Mouse (Mus musculus) lung, postnatal 36 days (tissue): ENCODE results near the gene Smarcd1.
"Not testable (repeated sequence)": the region's sequence is repeated elsewhere in the genome, so short reads cannot be mapped to it uniquely, and the experiment has no call there.

Experiments used
- DNase-seq: peaks from one replicate; pipeline ENCODE4 v3.0.0; 2022; ENCODE audit warnings: mixed read lengths

The Smarcd1 gene

DNA sequence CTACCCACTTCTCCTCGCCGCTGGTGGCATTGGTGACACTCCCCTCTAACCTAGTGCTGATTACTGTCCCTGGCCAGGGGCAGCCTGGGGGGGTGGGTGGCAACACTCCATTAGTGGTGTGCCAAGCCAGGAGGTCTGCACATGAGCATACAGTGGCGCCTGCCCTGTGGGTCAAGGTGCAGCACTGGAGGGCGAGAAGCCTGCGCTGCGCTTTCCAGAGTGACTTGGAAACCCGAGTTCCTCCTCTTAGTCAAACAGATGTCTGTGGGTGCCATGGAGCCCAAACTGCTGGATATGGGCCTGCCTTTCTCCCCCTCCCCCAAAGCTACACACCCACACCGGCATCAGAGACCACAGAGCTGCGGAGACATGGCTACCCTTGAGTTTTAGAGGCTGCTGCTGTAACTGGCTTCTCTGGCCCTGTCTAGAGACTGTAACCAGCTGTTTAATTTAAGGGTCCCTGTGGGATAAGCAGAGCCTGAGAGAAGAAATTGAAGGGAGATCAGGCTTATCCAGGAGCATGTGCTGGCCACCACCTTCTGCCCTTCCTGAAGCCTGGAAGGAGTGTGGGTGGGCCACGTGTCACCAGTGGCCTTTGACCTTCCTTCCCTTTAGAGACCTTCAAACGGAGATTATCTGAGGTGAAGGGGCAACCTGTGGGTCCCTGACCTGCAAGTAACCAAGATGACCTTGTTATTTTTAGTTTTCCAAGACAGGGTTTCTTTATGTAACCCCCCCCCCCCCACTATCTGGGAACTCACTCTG is 14.2 kb downstream of the Smarcd1 start:
- DNase-seq: no peak

DNA sequence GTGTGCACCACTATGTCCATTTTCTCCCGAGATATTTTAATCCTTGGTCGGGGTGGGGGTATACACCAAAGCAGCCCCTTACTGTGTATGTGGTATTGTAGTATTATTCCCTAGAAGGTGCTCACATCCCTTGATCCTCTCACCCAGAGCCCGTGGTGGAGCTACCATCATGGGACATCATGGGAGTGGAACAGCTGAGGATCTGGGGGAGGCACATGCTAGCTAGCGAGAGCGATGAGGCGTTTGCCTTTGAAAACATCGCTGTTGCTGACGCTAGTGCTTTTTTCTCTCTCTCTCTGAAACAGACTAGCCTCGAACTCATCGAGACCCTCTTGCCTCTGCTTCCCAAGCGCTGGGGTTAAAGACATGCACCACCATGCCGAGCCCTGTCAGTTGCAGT is 14.9 kb downstream of the Smarcd1 start:
- DNase-seq: no peak

GRCm38 (mm10) chr15:99717386-99718334 is 15.7 kb downstream of the Smarcd1 start, which contains the start of gene Gpd1:
Gpd1 (plus strand) TSS chr15:99717515.
- peak; percentile 69 for DNase-seq

- no peak for DNase-seq
Observed at GRCm38 (mm10) chr15:99718461-99719021, 16.6 kb downstream of the Smarcd1 start.

DNA sequence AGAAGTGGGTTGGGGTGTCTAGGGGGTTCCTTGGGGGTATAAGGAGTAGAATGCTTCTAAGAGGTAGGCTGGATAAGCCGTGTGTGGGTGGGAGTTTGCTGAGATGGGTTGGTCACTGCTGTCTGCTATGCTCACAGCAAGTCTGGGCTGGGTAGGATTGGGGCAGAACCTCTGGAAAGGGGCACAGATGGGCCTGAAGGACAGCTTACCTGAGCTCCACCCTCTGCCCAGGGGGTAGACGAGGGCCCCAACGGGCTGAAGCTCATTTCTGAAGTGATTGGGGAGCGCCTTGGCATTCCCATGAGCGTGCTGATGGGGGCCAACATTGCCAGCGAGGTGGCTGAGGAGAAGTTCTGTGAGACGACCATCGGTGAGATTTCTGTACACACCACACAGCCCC is 17.9 kb downstream of the Smarcd1 start:
- DNase-seq: no peak

- DNase-seq: no peak
Observed at GRCm38 (mm10) chr15:99721921-99722743, 20.2 kb downstream of the Smarcd1 start.

- no peak for DNase-seq
Observed at GRCm38 (mm10) chr15:99723120-99723514, 21.2 kb downstream of the Smarcd1 start.

DNA sequence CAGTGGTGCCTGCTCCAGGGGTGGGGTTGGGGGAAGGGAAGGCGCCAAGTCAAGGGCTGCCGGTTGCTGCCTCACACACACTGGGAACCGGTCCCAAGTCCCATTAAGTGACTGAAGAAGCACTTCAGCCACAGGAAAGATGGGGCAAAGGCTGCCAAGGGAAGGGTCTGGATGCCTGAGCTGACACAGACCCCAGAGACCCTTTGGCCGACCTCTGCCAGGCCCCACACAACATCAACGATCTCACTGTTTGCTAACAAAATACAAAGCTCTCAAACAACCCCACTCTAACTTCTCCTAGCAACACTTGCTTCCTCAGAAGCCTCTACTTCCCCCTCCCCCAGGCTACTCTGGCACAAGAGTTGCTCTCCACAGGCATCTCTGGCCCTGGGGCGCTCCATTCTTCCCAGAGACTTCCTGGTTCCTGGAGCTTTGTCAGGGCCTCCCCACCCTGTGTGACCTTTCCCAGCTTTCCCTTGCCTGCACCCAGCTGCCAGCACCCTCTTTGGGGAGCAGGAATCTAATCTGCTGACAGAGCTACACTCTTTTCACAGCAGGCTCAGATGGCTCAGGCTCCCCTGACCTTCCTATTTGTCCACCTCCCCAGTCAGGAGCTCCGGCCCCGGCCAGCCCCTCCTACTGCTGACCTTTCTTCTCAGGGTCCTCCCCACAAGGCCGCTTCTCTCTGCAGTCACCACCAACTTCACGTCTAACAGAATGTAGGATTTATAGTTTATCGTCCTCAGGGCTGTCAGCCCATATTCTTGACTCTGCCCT is 21.8 kb downstream of the Smarcd1 start:
- DNase-seq: peak; percentile 87

- peak; percentile 83 for DNase-seq
Observed at GRCm38 (mm10) chr15:99724292-99725021, 22.5 kb downstream of the Smarcd1 start.

DNA sequence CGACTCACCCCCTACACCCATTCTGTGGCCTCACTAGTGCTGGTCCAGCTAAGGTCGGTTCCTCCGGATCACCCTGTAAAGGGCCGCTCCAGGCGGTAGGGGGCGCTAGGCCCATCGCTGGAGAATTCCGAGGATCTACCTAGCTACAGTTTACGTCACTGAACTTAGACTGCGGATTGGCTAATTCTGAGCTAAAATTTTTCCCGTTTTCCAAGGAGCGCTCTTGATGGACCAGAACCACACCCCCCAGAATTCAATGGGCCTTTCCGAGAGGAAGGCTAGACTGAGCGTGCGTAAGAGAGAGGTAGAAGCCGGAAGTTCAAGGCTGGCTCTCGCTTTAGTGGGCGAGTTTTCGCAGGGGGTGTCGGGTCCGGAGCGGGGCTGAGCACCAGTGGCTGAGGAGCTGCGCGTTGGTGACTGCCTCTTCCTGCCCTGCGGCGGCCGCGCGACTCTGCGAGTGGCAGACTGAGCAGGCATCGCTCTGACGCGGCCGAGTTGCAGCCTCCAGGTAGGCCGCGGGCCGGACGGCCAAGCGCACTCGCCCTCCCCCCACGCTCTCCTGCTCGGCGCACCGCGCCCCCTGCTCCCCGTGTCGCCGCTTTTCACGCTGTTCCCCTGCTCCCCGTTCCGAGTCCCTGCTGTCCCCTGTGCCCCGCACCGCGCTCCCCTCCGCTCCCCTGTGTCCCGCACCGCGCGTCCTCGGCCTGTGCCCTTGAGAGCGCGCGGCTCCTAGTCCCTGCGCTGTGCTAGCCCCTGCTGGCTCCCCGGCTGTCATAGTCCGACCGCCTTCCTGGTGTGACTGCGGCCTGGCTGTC is 23.6 kb downstream of the Smarcd1 start, which contains the start of gene Cox14:
Gene Cox14, plus strand, starts transcription at position 278 of the 815 bp plus-strand sequence.
- peak; percentile 98 for DNase-seq

- no peak for DNase-seq
Observed at GRCm38 (mm10) chr15:99726549-99726948, 24.6 kb downstream of the Smarcd1 start.

GRCm38 (mm10) chr15:99727039-99727438 is 25.1 kb downstream of the Smarcd1 start:
- not testable (repeated sequence) for DNase-seq

DNA sequence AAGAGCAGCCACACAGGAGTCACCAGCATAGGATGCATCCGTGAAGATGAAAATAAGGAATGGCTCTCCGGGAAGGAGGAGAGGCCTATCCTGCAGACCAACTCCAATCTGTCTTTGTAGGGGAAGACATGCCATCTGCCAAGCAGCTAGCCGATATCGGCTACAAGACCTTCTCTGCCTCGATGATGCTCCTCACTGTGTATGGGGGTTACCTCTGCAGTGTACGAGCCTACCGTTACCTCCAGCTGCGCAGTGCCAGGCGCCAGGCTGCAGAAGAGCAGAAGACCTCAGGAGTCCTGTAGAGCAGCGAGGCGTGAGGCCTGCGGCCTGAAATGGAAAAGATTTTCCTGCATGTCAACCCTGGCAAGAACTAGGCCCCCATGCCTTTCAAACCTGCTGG is 25.6 kb downstream of the Smarcd1 start:
- no peak for DNase-seq

- no peak for DNase-seq
Observed at GRCm38 (mm10) chr15:99728211-99728610, 26.3 kb downstream of the Smarcd1 start.

DNA sequence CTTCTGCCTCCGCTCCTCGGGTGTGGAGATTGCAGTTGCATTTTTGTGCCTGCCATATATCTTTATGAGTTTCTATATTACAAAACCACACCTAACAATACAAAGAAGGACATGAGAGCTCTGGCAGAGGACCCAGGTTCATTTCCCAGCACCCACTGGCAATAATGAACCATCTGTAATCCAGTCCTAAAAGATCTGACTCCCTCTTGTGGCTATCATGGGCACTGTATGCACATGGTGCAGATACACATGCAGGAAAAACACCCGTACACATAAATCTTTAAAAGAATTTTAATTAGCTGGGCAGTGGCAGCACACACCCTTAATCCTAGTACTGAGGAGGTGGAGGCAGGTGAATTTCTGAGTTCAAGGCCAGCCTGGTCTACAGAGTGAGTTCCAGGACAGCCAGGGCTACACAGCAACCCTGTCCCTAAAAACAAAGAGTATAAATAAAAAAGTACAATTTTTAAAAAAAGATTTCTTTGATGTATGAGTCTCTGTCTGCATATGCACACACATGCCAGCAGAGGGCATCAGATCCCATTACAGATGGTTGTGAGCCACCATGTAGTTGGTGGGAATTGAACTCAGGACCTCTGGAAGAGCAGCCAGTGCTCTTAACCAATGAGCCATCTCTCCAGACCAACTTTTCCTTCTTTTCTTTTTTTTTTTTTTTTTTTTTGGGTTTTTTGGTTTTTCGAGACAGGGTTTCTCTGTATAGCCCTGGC is 27.3 kb downstream of the Smarcd1 start:
- DNase-seq: no peak

DNA sequence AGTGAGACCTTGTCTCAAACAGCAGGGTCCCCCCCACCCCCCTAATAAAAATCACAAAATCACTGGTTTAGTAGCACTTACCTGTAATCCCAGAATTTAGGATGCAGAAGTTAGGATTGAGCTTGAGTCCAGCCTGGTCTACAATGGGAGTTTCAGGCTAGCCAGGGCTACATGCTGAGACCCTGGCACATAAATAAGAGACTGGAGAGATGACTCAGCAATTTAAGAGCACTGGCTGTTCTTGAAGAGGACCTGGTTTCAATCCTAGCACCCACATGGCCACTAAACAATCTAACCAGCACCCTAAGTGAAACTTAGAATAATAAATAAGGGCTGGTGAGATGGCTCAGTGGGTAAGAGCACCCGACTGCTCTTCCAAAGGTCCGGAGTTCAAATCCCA is 29.2 kb downstream of the Smarcd1 start:
- DNase-seq: no peak

GRCm38 (mm10) chr15:99731678-99732077 is 29.7 kb downstream of the Smarcd1 start:
- DNase-seq: no peak

- no peak for DNase-seq
Observed at GRCm38 (mm10) chr15:99733186-99733585, 31.3 kb downstream of the Smarcd1 start.

- DNase-seq: peak; percentile 99
Observed at GRCm38 (mm10) chr15:99735631-99736030, 33.7 kb downstream of the Smarcd1 start.
